ENCODE assay signal across 27 mouse cellular contexts in genomic region chr12:68604524-68605299, GRCm38 (mm10).
A peak's percentile ranks its signal among the peaks of the same experiment; 100 is the strongest.
DNase-seq lines count a peak whose midpoint lies in the region; ATAC-seq lines count a peak whose summit lies in the region.
"Had no signal": no experiment of that assay in that cellular context is flagged by ENCODE, and none has a peak within 500 bp of the region (broad histone marks: within the 10 kb centered on the region; RNA-seq: fewer than 3 reads in every experiment).

No protein-coding gene starts in this region.

- no peak overlapping the region for H3K4me3 ChIP-seq in heart, embryonic 12.5 days
- H3K4me3 ChIP-seq in kidney, embryonic 15.5 days (replicated peaks): no peak overlapping the region
- H3K4me3 ChIP-seq: embryonic facial prominence, embryonic 10.5 days; embryonic facial prominence, embryonic 13.5 days; erythroblast, embryonic 14.5 days; forebrain, embryonic 12.5 days; forebrain, embryonic 15.5 days; heart, adult 2 months; heart, embryonic 10.5 days; hindbrain, embryonic 13.5 days had no signal

- H3K9ac ChIP-seq in heart, embryonic 12.5 days: no peak overlapping the region
- no peak overlapping the region for H3K9ac ChIP-seq in kidney, embryonic 15.5 days
- H3K9ac ChIP-seq: embryonic facial prominence, embryonic 13.5 days; forebrain, embryonic 12.5 days; forebrain, embryonic 15.5 days; hindbrain, embryonic 13.5 days had no signal

- DNase-seq in heart, adult 11 months: peak; percentile 11
- DNase-seq in kidney, postnatal 14 days: no peak
- DNase-seq in left cerebral cortex, postnatal 4 days: peak; percentile 4
- DNase-seq in left cerebral cortex, adult 18-20 months (ENCODE audit: low spot score in 2 of 2): no peak
- DNase-seq in MEL-GATA-1-ER (ENCODE audit: extremely low read depth, low read depth): peak; percentile 1
- no peak for DNase-seq in cerebellum, adult 18-20 months
- DNase-seq: adrenal gland, adult 8-10 months; adrenal gland, postnatal 25 days; cerebellum, adult 11-12 months; cerebellum, adult 9-10 months; cerebellum, postnatal 36 days; embryo, embryonic 11 days; gastrocnemius, postnatal 25 days; heart, adult 2 months had no signal

- H3K27me3 ChIP-seq in heart, embryonic 12.5 days (replicated peaks): no peaks in the 10 kb centered on the region
- H3K27me3 ChIP-seq in kidney, embryonic 15.5 days: no peaks in the 10 kb centered on the region
- H3K27me3 ChIP-seq: embryonic facial prominence, embryonic 13.5 days; forebrain, embryonic 12.5 days; forebrain, embryonic 15.5 days; hindbrain, embryonic 13.5 days had no signal

- H3K4me2 ChIP-seq in heart, embryonic 12.5 days: no peak overlapping the region
- H3K4me2 ChIP-seq in kidney, embryonic 15.5 days: no peak overlapping the region
- H3K4me2 ChIP-seq: embryonic facial prominence, embryonic 13.5 days; forebrain, embryonic 12.5 days; forebrain, embryonic 15.5 days; hindbrain, embryonic 13.5 days had no signal

- H3K9me3 ChIP-seq in heart, embryonic 12.5 days (replicated peaks): no peaks in the 10 kb centered on the region
- no peaks in the 10 kb centered on the region for H3K9me3 ChIP-seq in kidney, embryonic 15.5 days (replicated peaks)
- H3K9me3 ChIP-seq: embryonic facial prominence, embryonic 10.5 days; embryonic facial prominence, embryonic 13.5 days; forebrain, embryonic 12.5 days; forebrain, embryonic 15.5 days; heart, embryonic 10.5 days; hindbrain, embryonic 13.5 days had no signal

- intact Hi-C loops in left cerebral cortex, postnatal 4 days (cut with DNase I): no loop called here

- H3K27ac ChIP-seq in heart, embryonic 12.5 days (ENCODE audit: poor library complexity, severe bottlenecking): no peak overlapping the region
- no peak overlapping the region for H3K27ac ChIP-seq in kidney, embryonic 15.5 days
- H3K27ac ChIP-seq: embryonic facial prominence, embryonic 10.5 days; embryonic facial prominence, embryonic 13.5 days; forebrain, embryonic 12.5 days; forebrain, embryonic 15.5 days; heart, adult 2 months; heart, embryonic 10.5 days; hindbrain, embryonic 13.5 days had no signal

- WGBS in heart, embryonic 12.5 days: 76% methylated on average over 5 of the region's 5 CpGs
- 37% methylated on average over 5 of the region's 5 CpGs for WGBS in kidney, embryonic 15.5 days

- no peaks in the 10 kb centered on the region for H3K36me3 ChIP-seq in heart, embryonic 12.5 days
- H3K36me3 ChIP-seq in kidney, embryonic 15.5 days: no peaks in the 10 kb centered on the region
- H3K36me3 ChIP-seq: embryonic facial prominence, embryonic 10.5 days; embryonic facial prominence, embryonic 13.5 days; forebrain, embryonic 12.5 days; forebrain, embryonic 15.5 days; G1E; heart, embryonic 10.5 days; hindbrain, embryonic 13.5 days had no signal

- no peaks in the 10 kb centered on the region for H3K4me1 ChIP-seq in heart, embryonic 12.5 days (replicated peaks)
- H3K4me1 ChIP-seq in kidney, embryonic 15.5 days: peaks cover 7% of the 10 kb centered on the region; the same call in 1 of the 2 replicates
- H3K4me1 ChIP-seq: embryonic facial prominence, embryonic 13.5 days; heart, embryonic 10.5 days had no signal

- ATAC-seq in heart, embryonic 12.5 days (ENCODE audit: insufficient number of reproducible peaks, low FRiP score): no peak
- ATAC-seq in kidney, embryonic 15.5 days (replicated peaks; ENCODE audit: low FRiP score): 0 out of 2 replicates have a peak, but pooled peaks have one; percentile 57
- ATAC-seq: activated CD4-positive, CD25-positive, alpha-beta regulatory T cell, adult 4 months; forebrain, embryonic 15.5 days; inflammation-experienced regulatory T-cells, adult 6 months; intestine, embryonic 16.5 days had no signal

Comparison
In these comparisons a context has a peak if more than half of its experiments do, and no peak if none do; other contexts are left out.
1. DNase-seq: peak in heart, adult 11 months (single experiment), left cerebral cortex, postnatal 4 days (single experiment) and MEL-GATA-1-ER (single experiment); none in kidney, postnatal 14 days (single experiment), left cerebral cortex, adult 18-20 months (0 of 2) and cerebellum, adult 18-20 months (0 of 2).